Mouse (Mus musculus): ENCODE data around the gene Atf7. TPM values are rescaled to one million over a fixed set of nuclear protein-coding genes. Genes with fewer than 3 reads are reported as not detected.
"Not testable (repeated sequence)": the region's sequence is repeated elsewhere in the genome, so short reads cannot be mapped to it uniquely, and the experiment has no call there.

Gene Atf7
- 10 to 100 TPM; 41.4 to 42.2 TPM for polyA plus RNA-seq (2017; shearing (Covaris generic))

DNA sequence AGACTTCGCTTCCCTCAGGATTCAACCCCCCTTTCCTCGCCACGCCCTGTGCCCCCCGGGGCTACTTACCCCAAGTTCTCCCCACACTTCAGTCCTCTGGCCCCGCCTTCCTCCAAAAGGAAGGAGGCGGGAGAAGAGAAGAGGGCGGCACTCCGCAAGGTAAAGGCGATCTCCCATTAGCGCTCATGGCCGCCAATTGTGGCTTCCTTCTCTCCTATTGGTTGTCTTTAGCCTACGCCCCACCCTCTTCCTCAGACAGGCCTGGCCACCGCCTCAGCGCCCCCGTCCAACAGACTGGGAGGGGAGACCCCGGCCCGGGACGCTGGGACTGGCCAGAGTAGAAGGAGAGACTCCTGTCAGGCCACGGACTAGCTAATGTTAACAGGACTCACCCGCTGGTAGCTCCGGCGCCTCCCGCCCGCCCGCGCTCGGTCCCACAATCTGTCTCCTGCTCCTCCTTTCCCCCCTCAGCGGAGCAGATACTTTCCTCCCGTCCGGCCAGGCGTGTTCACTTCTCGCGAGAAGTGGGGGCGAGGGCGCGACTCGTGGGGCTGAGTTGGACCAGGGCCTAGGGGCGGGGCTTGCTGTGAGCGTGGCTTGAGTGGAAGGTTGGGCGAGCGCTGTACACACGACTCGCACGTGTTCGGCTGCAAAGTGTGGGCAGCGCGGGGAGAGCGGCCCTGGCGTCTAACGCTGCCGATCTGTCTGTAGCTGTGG is at the start of gene Atf7, which contains the start of gene Gm28047:
TSS of gene Atf7 (minus strand) at position 495 of the 717 bp plus-strand sequence.
TSS of gene Gm28047 (minus strand) at position 98 of the 717 bp plus-strand sequence.
- ATAC-seq, result peak; percentile 93

DNA sequence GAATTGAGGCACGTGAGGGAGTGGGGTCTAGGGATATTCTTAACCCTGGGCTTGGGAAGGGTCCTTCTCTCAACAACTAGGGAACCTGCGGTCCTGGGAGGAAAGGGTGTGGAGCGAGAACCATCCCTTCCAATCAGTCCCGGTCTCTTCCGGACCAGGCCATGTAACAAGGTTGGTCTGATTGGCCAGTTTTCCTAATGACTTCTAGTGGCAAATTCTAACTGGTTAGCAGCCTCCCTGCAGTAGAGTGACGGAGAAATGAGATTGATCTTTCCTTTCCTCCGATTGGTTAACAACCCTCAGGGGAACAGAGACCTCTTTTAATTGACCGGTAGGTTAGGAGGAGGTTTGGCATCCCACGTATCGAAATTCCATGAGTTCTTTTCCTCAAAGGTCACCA is 48.3 kb upstream of the Atf7 start:
- no peak for ATAC-seq

DNA sequence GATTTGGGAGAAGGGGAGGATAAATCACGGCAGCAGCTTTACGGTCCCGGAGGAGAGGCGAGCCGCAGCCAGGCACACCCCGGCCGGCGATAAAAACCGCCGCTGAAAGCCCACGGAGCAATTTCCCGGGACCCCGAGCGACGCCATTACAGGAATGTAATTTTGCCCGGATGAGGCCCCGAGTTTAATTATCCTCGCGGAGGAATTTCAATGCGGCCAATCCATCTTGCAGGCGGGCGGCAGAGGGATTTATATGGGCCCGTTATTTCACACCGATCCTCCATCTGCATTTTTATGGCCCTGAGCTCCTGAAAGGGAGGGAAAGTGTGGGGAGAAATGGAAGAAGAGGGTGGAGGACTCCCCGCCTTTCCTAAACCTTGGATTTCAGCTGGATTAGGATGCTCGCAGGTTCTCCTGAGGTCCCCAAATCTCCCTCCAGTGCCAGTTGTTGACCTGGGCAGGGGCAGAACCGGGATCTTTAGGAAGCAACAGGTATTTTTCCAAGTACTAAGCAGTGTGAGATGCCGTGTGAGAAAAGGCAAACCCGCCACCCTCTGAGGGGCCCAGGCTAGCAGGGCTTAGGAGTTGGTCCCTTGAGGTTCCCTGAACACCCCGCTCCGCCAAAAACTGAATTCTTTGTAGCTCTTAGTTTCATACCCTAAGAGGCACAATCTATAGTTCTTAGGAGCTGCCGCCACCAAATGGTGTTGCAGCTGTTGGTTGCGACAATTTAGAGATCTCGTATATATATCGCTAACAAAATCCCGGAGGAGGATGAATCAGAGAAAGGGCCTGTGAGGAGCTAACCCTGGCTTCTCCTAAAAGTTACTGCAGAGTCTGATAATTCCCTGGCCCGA is 47.2 kb upstream of the Atf7 start, which contains the start of gene Atp5g2:
TSS of gene Atp5g2 (minus strand) at position 138 of the 857 bp plus-strand sequence.
- ATAC-seq, result no peak

DNA sequence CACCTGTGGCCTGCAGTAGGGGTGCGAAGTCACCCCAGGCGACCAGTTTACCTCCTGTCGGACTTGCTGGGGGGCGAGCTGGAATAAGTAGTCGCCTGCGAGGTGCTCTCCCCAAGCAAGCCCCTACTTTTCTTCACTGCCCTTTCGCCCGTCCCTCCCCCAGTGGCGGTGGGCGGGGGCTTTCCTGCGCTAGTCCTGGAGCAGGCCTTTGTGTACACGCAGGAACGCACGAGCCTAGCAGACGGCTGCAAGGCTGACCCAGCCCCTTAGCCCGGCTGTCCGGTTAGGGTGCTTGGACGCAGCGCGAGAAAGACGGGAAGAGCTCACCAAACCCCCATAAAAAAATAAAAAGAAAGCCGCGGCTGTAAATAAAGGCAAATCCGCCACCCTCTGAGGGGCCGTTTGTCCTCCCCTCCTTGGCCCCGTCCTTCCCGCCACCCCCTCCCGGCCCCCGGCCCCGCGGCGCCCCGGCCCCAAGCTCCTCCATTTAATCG is 46.5 kb upstream of the Atf7 start:
- no peak for ATAC-seq

DNA sequence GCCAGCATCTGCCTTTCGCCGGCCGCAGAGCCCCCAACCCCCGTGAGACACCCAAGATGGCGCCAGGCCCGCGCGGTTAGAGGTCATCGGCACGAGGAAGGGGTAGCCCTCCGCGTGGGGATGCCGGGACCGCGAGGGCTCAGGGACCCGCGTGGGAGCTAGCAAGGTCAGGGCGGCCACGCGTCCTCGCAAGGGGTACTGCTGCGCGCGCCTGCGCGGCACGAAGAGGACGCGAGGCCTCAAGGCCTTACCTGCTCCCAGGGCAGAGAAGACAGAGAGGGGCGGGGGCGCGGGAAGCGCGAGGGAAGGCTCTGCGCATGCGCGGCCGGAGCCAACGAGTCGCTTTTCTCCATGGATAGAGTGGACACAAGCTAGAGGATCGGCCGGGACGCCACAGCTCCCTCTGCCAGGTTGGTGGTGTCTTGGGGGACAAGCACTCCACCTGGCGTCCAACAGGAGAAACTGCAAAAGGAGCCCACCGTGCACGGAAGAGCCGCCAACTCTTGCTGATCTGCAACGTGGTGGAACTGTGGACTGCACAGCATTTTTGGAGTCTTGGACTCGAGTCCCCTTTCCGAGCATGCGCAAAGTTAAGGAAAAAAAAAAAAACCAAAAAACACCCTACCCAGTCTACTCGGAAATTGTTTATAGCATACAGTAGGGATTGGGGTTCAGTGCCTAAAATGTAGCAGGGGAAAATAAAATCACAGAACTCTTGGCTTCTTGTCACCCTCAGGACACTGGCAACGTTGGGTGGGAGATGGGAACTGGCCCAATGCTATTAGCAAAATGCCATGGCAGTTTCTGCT is 45.7 kb upstream of the Atf7 start:
- ATAC-seq, result peak; percentile 93

DNA sequence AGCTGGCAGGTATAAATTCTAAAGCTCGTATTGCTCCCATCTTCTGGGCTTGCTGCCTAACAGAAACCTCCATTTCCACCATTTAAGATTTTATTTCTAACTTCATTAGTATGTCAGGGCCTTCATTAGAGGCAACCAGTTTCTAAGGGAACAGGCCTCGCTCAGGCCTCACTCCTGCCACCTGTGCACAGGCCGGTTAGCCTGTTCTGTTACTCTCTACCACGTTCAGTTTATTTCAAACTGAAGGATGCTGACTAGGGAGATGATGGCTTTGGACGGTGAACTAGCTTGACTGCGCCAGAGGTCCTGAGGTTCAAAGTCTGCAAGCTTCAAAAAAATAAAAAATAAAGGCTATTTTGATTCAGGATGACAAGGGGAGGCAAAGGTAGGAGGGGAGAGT is 45.0 kb upstream of the Atf7 start:
- no peak for ATAC-seq

DNA sequence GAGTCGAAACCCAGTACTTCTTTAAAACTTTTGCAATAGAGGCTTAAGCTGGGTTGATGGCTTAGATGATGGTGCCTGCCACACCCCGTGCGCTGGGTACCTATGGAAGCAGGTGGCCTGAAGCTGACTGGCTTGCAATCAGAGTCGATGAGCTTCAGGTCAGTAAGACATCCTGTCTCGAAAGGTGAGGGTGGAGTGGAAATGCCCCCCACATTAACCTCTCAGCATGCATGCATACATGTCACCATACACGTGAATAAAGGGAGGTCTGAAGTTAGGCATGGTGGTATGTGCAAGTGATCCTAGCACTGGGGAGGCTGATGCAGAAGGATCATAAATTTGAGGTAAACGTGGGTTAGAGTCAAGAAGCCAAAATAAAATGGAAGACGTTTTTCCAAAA is 44.3 kb upstream of the Atf7 start:
- no peak for ATAC-seq

DNA sequence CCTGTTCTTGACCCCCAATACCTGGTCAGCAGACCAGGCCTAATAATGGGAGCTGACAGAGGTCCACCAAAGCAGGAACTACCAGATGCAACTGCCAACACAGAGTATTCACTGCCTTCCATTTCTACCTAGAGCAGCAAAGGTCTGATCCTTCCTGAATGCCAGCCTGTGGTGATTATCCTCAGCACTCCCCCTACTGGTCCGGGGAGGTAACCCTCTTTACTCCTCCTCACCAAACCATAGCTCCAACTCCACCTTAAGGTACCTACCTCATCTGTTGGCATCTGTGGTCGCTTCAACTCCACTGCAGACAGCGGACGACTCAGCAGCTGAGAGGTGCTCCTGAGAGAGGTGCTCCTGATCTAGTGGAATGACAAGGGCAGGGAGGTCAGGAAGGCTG is 40.2 kb upstream of the Atf7 start:
- peak; percentile 87 for ATAC-seq

DNA sequence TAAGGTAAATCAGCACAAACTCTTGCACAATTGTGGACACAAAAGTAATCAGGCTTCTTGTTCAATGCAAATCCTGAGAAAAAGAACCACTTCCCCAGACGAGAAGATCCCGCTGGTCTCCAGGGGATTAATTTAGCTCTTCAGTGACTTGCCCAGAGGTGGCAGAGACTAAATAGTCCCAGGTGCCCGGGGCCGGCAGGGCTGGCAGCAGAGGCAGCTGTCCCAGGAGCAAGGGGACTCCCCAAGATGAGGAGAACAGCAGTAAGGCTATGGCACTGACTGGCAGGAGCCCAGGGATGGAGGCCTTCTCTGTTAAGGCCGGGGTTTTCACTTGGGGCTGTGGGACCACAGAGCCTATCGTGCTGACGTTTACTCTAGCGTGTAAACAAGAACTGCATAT is 38.6 kb upstream of the Atf7 start:
- ATAC-seq, result no peak

DNA sequence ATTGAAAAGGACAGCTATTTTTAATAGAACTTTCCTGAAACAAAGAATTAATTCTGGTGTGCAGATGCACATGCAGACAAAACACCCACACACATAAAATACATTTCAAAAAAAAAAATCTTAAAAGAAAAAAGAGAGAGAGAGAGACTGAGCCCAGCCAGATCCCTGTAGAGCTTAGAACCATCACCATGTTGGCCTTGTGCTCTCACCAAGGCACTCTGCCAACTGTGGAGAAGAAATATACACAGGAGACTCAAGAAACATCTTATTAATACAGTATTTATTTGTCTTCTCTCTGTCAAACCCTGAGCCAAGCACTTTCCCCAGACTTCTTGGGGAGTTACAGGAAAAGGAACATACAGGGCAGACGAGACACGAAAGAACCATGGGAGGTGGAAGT is 37.3 kb upstream of the Atf7 start:
- ATAC-seq, result not testable (repeated sequence)

DNA sequence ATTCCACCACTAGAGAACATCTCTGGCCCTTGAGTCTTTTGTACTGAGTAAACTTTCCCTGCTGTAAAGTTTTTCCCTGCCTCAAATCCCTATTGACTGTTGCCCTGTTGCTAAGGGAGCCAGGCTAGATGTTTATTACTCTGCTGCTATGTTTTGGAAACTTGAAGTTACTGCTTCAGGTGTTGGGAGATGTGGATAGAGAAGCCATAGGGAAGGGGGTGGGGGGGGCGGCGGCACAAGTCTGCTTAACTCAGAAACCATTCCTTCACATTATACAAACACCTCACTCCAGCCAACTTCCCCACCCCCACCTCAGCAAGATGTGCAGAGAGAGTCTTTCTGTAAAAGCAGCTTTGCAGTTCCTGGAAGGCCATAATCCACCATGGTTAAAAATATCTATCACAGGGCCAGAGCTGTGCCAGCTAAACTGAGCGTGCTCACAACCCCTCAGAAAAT is 32.7 kb upstream of the Atf7 start:
- ATAC-seq, result no peak

DNA sequence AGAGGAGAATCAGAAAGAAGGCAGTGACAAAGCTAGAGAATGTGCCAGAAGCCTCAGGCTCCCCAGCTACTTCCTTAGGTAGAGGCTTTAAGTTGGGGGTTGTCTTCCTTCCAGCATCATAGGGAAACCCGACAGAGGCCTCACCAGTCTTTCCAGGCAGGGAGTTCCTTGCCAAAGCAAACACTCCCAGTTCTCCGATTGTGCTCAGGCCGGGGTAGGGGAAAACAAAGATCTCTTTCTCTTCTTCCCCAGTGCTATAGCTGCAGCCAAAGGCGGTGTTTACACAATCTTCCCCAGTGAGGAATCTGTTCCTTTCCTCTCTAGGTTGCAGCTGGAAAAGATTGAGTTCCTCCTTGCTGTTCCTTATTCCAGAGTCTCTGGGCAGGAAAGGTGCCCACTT is 31.4 kb upstream of the Atf7 start:
- ATAC-seq, result no peak

DNA sequence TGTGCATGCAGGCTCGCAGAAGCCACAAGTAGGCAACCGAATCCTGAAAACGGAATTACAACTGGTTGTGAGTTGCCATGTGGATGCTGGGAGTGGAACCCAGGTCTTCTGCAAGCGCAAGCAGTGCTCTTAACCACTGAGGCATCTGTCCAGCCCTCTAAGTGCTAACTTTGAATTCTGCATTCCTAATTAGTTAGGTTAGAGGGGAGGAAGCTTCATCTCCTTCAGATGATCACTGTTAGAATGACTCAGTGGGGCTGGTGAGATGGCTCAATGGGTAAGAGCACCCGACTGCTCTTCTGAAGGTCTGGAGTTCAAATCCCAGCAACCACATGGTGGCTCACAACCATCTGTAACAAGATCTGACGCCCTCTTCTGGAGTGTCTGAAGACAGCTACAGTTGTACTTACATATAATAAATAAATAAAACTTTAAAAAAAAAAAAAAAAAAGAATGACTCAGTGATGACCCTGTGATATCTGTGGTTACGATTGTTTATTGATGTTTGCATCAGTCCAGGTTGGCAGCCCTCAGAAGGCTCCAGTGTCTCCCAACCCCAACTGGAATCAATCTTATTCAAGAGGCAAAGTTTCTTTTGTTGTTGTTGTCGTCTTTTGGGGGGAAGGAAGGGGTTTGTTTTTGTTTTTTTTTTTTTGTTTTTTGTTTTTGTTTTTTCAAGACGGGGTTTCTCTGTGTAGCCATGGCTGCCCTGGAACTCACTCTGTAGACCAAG is 26.8 kb upstream of the Atf7 start:
- ATAC-seq, result not testable (repeated sequence)

DNA sequence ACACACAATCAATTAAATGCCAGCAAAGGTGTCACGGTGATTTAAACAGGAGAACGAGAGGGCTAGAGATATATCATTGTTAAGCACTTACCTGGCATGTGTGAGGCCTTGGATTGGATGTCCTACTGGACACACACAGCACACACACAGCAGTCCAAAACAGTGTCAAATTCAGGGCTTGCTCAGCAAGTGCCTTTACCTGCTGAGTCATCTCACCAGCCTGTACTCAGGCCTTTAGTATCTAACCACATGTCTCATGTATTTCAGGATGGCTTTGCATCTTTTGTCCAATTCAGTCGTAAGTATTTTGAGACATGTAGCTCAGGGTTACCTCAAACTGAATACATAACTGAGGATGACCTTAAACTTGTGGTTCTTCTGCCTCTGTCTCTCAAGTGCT is 25.8 kb upstream of the Atf7 start:
- no peak for ATAC-seq

DNA sequence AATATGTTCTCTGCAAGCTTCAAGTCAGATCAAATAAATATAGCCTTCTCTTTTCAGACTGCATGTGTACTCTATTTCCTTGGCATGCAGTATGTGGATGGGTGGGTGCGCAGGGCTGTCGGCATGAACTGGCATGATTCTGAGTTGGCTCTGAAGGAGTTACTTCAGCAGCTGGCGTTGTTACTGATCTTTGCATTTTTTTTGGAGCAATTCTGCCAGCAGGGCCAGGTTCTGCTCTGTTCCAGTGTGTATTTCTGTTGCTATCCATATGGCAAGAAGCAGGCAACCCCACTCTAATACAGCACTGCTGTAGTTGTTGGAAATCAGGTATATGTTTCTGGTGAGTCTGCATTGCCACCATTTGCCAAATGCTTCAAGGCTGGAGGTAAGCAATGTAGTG is 10.6 kb upstream of the Atf7 start:
- ATAC-seq, result no peak

DNA sequence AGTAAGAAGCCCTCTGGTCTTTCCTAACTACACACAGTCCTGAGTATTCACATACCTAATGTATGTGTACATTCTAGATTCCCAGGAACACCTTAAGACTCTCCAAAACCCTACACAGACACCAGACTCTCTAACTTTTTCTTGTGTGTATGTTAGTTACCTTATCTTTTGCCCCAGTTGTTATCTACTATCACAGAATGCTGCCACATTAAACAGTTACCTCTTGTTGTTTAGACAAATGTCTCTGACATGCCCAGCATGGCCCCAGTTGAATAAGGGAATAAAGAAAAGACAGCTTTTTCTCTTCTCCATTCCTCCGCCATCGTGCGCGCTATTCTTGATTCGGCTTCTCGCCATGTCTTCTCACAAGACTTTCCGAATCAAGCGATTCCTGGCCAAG is 9.4 kb upstream of the Atf7 start:
- no peak for ATAC-seq

DNA sequence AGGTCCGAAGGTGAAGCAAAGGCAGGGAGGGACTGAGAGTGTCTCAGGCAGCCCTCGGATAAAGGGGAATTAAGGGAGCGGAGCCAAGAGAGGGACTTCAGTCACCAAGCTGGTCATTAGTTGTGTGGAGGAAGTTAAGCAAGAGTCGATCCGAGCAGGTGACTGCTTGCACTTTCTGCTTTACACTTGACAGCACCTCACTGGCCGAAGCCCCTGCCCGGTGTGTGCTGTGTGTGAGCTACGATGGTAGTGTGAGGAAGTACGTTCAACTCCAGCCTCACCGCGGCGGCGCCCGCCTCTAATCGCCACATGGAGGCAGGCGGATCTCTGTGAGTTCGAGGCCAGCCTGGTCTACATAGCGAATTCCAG is 407 bp upstream of the Atf7 start:
- peak; percentile 33 for ATAC-seq

DNA sequence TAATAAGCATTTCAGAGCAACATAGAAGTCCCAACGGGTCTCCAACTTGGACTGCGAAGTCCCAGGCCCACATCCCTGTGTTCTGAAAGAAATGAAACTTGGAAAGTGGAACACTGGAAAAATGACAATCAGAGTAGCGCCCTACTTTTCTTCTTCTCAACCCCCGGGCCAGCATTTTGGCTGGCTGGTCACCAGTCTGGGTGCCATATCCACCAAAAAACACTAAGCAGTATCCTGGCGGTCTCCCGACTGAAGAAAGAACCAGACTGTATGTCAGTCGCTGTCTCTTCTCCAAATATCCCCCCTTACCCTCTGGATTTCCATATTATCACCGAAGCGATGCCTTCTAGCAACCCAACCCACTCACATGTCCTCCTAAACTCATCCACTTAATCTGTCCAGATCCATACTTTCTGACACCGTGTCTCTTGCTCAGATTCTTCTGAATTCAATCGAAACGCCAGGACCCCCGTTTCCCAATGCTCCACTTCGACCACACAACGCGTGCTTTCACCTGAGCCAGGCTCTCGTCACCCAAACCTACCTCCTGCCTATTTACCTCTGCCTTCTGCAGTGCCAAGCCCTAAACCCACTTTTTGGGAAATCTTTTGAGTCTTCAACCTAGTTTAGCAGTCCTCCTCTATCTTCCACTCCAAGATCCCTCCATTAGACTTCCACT is 834 bp downstream of the Atf7 start:
- no peak for ATAC-seq

DNA sequence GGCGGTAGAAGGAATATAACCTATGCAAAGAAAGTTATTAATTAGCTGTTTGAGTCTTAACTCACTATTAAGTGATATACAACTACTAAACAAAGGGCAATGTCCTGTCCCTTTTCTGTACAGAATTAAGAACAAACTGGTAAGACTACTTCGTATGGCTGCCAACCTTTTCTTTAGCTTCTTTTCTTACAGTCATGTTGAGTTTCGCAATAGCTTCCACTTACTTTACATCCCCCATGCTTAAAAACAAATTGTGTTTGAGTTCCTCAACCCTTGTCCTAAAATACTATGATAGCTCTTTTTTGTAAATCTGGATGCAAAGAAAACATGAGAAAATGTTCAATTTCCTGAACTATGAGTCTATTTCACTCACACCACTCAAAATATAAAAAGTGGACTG is 2.1 kb downstream of the Atf7 start:
- ATAC-seq, result no peak

DNA sequence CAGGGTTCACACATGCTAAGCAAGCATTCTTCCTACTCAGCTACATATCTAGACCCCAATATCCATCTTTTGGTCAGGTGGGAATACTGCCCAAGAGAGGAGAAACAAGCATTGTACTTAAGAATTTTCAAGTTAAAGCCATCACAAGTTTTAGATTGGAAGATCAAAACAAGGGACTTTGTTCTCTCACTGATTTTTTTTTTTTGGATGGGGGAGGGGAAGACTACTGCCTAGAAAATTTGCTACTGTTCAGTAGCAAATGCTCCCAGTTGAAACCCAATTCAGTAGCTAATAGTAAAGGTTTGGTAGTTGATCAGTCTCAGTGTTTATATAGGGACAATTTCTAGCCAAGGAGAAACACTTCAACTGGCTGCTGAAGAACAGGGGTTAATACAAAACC is 2.7 kb downstream of the Atf7 start:
- ATAC-seq, result no peak

DNA sequence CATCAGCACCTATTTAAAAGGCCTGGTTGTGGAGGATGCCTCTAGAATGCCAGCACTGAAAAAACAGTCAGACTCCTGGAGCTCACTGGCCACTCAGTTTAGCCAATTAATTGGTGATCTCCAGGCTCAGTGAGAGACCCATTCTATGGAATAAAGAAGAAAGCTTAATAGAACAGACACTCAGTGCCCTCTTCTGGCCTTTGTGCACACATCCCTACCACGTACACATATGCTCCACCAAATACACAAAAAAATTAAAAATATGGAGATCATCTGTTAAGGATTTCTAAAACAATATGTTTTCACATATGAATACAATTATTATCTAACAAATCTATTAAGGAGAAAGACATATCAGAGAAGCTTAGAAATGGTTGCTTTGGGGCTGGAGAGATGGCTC is 4.5 kb downstream of the Atf7 start:
- no peak for ATAC-seq

DNA sequence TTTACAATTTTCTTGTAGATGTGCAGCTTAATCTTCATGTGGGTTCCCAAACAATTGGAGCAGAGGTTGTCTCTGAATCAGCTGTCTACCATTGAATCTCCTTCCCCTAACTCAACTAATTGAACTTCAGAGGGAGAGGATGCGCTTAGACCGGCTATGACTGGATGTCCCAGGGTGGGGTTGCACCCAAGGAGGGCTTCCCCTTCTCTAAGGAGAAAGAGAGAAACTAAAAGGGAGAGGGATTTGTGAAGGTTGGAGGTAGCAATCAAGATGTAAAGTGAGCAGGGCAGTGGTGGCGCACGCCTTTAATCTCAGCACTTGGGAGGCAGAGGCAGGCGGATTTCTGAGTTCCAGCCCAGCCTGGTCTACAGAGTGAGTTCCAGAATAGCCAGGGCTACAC is 5.8 kb downstream of the Atf7 start:
- no peak for ATAC-seq
